Mouse (Mus musculus) embryonic facial prominence, embryonic 13.5 days (tissue): ENCODE results near the gene Plekhh2. TPM values are rescaled to one million over a fixed set of nuclear protein-coding genes. Genes with fewer than 3 reads are reported as not detected.

Source experiments
- ATAC-seq: fragments of 200-750 bp; cut with Nextera tagmentation; 2 replicates; pipeline ENCODE4 v1.8.0; 2017; ENCODE audit warnings: low read depth; ENCODE audit not compliant: insufficient number of reproducible peaks, insufficient read depth, low FRiP score, low TSS enrichment
- H3K27ac ChIP-seq: fragments of 300-500 bp; sonication (generic); 2 replicates; pipeline ENCODE4 v1.5.1; 2015; ENCODE audit warnings: moderate library complexity, mild to moderate bottlenecking, inconsistent platforms
- H3K27me3 ChIP-seq: fragments of 300-500 bp; sonication (generic); 2 replicates; pipeline ENCODE4 v1.6.1; 2015; ENCODE audit warnings: mild to moderate bottlenecking, inconsistent platforms
- H3K36me3 ChIP-seq: fragments of 300-500 bp; sonication (generic); 2 replicates; pipeline ENCODE4 v1.6.1; 2015; ENCODE audit warnings: mild to moderate bottlenecking, inconsistent platforms
- H3K4me1 ChIP-seq: fragments of 300-500 bp; sonication (generic); 2 replicates; pipeline ENCODE4 v1.6.1; 2015; ENCODE audit warnings: inconsistent platforms
- H3K4me2 ChIP-seq: fragments of 300-500 bp; sonication (generic); 2 replicates; pipeline ENCODE4 v1.6.1; 2015; ENCODE audit warnings: moderate library complexity, mild to moderate bottlenecking, inconsistent platforms
- H3K4me3 ChIP-seq: fragments of 300-500 bp; sonication (generic); 2 replicates; pipeline ENCODE4 v1.5.1; 2015; ENCODE audit warnings: mild to moderate bottlenecking, inconsistent platforms
- H3K9ac ChIP-seq: fragments of 300-500 bp; sonication (generic); 2 replicates; pipeline ENCODE4 v1.6.1; 2015; ENCODE audit warnings: mild to moderate bottlenecking, inconsistent platforms
- H3K9me3 ChIP-seq: fragments of 300-500 bp; sonication (generic); 2 replicates; pipeline ENCODE4 v1.6.1; 2016; ENCODE audit warnings: inconsistent platforms
- WGBS: fragments of 180-500 bp; shearing (Covaris S2); methylation state at CpG from one replicate; pipeline ENCODE4 v1.1.7; 2015; ENCODE audit warnings: mixed read lengths; 5-methylcytosine and 5-hydroxymethylcytosine counted together
- polyA plus RNA-seq: library from polyadenylated mRNA; unstranded; fragments of >200 nt; fragmentation: Nextera tagmentation; extraction: Ambion mirVana; gene quantifications from 2 replicates; pipeline ENCODE4 v1.2.1, GENCODE M21; 2015

Plekhh2 gene
- polyA plus RNA-seq, 1 experiment from 2014 or later = 9.2 TPM

DNA sequence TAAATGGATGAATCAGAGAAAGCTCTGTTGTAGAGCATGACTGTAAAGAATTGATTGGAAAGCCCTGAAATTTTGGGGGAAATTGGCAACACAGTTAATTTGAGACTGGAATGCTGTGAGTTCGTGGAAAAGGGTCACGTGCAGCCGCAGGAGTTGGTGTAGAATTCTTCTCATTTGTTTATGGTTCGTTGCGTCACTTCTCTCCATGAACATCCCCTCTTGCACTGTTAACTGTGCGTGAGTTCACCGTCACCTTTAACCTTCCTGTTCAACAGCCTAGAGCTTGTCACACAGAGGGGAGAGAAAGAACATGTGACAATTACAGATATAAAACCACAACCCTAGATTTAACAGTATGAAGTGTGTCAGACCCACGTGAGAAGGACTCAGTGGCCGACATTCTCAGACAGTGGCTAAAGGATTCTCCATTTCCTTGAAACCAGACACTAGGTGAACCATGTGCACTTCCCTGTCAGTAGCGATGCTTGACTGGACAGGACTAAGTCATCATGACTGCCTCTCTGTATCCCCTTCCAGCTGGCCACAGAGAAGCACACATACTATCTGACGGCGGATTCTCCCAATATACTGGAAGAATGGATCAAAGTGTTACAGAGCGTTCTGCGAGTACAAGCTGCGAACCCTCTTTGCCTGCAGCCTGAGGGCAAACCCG lies 65.1 kb downstream of the Plekhh2 start:
- Histone ChIP-seq H3K36me3 (peaks cover 18% of the 10 kb centered on the region), H3K27me3 (no peaks in the 10 kb centered on the region), H3K4me3 (no peak overlapping the region), H3K27ac (no peak overlapping the region), H3K4me1 (peaks cover 21% of the 10 kb centered on the region), H3K4me2 (no peak overlapping the region), H3K9ac (no peak overlapping the region), H3K9me3 (no peaks in the 10 kb centered on the region)
- WGBS = 49% methylated on average over 16 of the region's 16 CpGs
- ATAC-seq = no peak

DNA sequence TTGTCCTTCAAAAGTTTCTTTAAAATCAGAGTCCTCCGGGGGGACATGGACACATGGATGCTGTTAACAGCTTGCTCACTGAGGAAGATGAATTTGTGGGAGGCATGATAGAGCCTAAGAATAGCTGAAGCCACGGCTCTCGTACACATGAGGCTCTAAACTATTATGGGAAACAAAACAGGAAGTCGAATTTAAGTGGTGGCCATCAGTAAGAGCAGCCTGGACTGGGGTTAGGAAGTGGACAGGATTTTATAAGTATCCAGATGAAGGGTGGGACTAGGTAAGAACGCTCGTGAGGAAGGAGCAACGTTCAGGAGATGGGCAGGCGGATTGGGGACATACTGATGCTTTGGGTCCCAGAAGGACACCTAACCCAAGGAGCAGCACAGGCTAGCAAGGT lies 67.6 kb downstream of the Plekhh2 start:
- Histone ChIP-seq H3K36me3 (peaks cover 22% of the 10 kb centered on the region), H3K4me1 (peaks cover 36% of the 10 kb centered on the region), H3K9me3 (no peaks in the 10 kb centered on the region), H3K4me2 (no peak overlapping the region), H3K27ac (no peak overlapping the region), H3K4me3 (no peak overlapping the region), H3K9ac (no peak overlapping the region), H3K27me3 (no peaks in the 10 kb centered on the region)
- no peak for ATAC-seq
- 72% methylated on average over 8 of the region's 8 CpGs for WGBS

DNA sequence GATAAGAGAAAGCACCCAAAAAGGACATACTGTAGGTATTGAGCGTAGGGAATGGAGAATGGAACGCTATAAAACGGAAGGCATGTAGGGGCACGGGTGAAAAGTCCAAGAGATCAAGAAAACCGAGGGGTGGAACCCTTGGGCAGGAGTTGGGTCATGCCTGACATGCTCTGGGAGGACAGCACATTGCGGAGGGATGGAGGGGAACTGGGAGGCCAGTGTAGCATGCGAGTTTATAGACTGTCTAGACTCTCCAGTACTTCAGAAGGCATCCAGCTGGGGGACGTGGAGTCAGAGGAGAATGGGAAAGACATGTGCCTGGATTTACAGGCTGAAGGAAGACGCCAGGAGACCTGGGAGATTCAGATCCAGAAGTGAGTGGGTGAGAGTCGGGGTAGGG lies 68.1 kb downstream of the Plekhh2 start:
- no peak overlapping the region for H3K27ac ChIP-seq
- no peak for ATAC-seq

DNA sequence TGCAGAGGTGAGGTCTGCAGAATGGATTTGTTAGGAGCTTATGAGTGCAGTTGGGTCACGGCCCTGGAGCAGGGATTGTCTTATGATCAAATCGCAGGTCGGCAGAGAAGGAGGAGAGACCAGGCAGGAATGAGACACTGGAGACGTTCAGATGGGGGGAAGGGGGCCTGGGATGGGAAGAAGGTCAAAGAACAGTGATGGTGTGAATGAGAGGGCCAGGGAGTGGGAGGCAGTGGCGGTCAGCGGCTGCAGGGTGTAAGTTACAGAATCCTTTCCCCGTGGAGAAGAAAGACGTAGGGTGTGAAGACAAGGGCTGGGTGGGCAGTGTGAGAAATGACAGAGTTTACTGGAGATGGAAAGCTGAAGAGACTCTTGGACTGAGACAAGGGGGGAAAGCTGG lies 69.1 kb downstream of the Plekhh2 start:
- Histone ChIP-seq H3K4me3 (no peak overlapping the region), H3K27ac (peak overlapping the region; percentile 0; the same call in 1 of the 2 replicates), H3K4me2 (no peak overlapping the region), H3K4me1 (peaks cover 49% of the 10 kb centered on the region), H3K36me3 (peaks cover 17% of the 10 kb centered on the region), H3K9ac (no peak overlapping the region), H3K27me3 (no peaks in the 10 kb centered on the region), H3K9me3 (no peaks in the 10 kb centered on the region)
- no peak for ATAC-seq
- WGBS = 46% methylated on average over 8 of the region's 8 CpGs

More for the DNA sequence above, 68.1 kb downstream of the Plekhh2 start:
- no peaks in the 10 kb centered on the region for H3K9me3 ChIP-seq
- H3K36me3 ChIP-seq = peaks cover 24% of the 10 kb centered on the region
- no peak overlapping the region for H3K9ac ChIP-seq
- 90% methylated on average over 10 of the region's 10 CpGs for WGBS
- no peaks in the 10 kb centered on the region for H3K27me3 ChIP-seq
- no peak overlapping the region for H3K4me2 ChIP-seq
- peaks cover 39% of the 10 kb centered on the region for H3K4me1 ChIP-seq
- H3K4me3 ChIP-seq = no peak overlapping the region

DNA sequence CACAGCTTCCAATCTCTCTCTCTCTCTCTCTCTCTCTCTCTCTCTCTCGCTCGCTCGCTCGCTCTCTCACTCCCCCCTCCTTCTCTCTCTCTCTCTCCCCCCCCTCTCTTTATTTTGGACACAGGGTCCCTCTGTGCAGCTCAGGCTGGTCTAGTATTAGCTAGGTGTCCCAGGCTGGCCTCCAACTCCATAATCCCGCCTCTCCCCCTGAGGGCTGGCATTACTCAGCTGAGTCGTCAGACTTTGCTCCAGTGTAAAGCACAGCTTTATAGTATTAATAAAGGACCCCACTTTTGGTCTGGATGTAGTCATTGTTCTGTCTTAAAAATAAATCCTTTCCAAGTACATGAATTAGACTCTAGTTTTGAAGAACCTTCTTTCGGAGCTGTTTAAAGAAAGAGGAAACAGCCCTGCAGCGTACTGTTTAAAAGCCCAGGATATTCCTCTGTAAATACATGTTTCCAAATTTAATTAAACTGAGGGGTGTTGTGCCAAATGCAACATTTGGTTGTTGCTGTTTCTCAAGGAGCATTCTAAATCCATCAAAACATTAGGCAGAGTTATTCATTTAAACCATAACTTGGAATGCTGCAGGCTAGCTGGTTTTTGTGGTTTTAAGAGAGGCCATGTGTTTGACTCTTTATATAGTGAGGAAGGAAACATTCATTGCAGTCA lies 70.2 kb downstream of the Plekhh2 start:
- Histone ChIP-seq H3K27me3 (no peaks in the 10 kb centered on the region), H3K4me3 (no peak overlapping the region), H3K27ac (peak overlapping the region; percentile 78), H3K4me2 (no peak overlapping the region), H3K36me3 (peaks cover 21% of the 10 kb centered on the region), H3K4me1 (peaks cover 49% of the 10 kb centered on the region), H3K9ac (no peak overlapping the region), H3K9me3 (no peaks in the 10 kb centered on the region)
- peak; percentile 69 for ATAC-seq
- 43% methylated on average over 8 of the region's 8 CpGs for WGBS

DNA sequence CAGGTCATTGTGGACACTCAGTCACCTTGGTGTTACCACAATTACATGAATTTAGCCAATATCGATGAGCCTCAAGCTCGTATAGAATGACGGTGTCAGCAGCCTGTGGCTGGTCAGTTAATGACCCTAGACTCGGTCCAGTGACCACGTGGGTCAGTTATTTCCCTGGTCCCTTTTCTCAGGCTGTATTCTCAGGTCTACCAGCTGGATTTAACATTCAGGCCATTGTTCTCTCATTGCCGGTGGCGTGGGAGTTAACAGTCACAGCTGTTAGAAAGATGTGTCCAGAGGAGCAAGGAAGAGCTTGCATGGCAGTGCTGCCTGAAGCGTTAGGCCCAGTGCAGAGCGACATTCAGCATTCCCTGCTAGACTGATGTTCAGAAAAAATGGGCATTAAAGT lies 72.4 kb downstream of the Plekhh2 start:
- H3K9me3 ChIP-seq = no peaks in the 10 kb centered on the region
- H3K4me1 ChIP-seq = peaks cover 49% of the 10 kb centered on the region
- H3K4me2 ChIP-seq = no peak overlapping the region
- no peak overlapping the region for H3K4me3 ChIP-seq
- no peak for ATAC-seq
- H3K9ac ChIP-seq = no peak overlapping the region
- WGBS = 57% methylated on average over 9 of the region's 9 CpGs
- no peaks in the 10 kb centered on the region for H3K27me3 ChIP-seq
- H3K36me3 ChIP-seq = peaks cover 19% of the 10 kb centered on the region
- no peak overlapping the region; the same call in 1 of the 2 replicates for H3K27ac ChIP-seq

DNA sequence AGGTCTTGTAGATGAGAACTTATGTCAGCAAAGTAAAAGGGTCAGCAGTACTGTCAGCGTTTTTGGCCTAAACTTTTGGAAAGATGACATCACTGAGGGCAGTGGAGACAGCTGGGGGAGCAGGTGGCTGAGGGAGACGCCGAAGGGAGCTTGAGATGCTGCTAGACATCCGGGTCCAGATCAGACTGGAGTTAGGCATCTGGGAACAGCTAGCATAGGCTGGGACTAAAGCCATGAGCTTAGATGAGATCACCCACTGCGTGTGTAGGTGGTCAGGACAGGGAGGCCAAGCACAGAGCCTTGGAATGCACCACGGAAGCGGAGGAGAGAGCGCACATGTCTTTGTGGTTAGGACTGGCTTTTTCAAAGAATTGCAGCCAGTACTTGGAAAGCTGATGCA lies 73.4 kb downstream of the Plekhh2 start:
- Histone ChIP-seq H3K27me3 (no peaks in the 10 kb centered on the region), H3K9me3 (no peaks in the 10 kb centered on the region), H3K27ac (peak overlapping the region; percentile 51; the same call in 1 of the 2 replicates), H3K9ac (no peak overlapping the region), H3K4me2 (no peak overlapping the region), H3K4me1 (peaks cover 41% of the 10 kb centered on the region), H3K4me3 (no peak overlapping the region), H3K36me3 (peaks cover 29% of the 10 kb centered on the region)
- no peak for ATAC-seq
- 58% methylated on average over 8 of the region's 8 CpGs for WGBS

DNA sequence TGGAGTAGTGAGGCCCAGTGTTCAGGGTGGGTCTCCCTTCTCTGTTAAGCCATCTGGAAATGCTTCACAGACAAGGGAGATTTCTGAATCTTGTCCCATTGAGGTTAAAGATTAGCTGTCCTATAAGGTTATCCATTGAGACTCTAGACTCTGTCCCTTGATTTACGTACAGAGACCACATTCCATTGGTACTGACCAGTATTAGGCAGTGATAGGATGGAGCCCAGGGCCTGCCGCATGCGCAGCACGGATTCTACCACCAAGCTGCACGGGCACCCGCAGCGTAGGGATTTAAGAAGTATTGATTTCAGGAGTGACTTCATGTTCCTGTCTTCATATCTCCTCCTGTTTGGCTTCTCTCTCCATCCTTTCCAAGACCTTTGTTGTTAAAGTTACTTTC lies 78.4 kb downstream of the Plekhh2 start:
- no peak overlapping the region for H3K27ac ChIP-seq
- H3K9me3 ChIP-seq = no peaks in the 10 kb centered on the region
- H3K4me3 ChIP-seq = no peak overlapping the region
- no peak for ATAC-seq
- no peak overlapping the region for H3K9ac ChIP-seq
- no peak overlapping the region for H3K4me2 ChIP-seq
- WGBS = 93% methylated on average over 7 of the region's 7 CpGs
- no peaks in the 10 kb centered on the region for H3K27me3 ChIP-seq
- peaks cover 61% of the 10 kb centered on the region for H3K36me3 ChIP-seq
- H3K4me1 ChIP-seq = peaks cover 8% of the 10 kb centered on the region

DNA sequence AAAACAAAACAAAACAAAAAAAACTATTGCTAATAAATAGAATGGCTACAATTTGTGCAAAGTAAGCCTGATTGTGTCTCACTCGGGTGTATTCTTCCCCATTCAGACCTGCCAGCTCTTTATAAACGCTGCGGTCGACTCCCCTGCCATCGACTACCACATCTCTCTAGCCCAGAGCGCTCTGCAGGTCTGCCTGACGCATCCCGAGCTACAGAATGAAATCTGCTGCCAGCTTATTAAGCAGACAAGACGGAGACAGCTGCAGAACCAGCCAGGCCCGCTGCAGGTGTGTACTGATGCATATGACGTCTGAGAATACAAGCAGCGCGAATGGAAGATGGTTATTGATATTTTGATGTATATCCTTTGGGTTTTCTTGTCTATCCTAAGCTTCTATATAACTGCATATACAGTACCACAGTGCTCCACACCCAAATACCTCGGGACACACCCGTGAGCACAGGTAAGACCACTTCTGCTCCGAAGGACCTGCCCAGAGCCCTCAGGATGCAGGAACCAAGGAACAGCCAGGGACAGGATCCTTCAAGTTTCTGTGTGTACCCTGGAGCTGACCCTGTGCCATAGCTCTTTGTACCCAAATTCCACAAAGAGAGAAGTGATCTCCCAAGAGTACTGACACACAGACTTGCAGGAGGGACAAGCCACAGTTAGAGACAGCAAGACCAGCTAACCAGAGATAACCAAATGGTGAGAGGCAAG lies 79.9 kb downstream of the Plekhh2 start:
- peaks cover 67% of the 10 kb centered on the region for H3K36me3 ChIP-seq
- H3K9ac ChIP-seq = no peak overlapping the region
- H3K4me2 ChIP-seq = no peak overlapping the region
- H3K27ac ChIP-seq = no peak overlapping the region
- no peaks in the 10 kb centered on the region for H3K27me3 ChIP-seq
- no peaks in the 10 kb centered on the region for H3K9me3 ChIP-seq
- no peak for ATAC-seq
- WGBS = 91% methylated on average over 16 of the region's 16 CpGs
- peaks cover 9% of the 10 kb centered on the region for H3K4me1 ChIP-seq
- H3K4me3 ChIP-seq = no peak overlapping the region

DNA sequence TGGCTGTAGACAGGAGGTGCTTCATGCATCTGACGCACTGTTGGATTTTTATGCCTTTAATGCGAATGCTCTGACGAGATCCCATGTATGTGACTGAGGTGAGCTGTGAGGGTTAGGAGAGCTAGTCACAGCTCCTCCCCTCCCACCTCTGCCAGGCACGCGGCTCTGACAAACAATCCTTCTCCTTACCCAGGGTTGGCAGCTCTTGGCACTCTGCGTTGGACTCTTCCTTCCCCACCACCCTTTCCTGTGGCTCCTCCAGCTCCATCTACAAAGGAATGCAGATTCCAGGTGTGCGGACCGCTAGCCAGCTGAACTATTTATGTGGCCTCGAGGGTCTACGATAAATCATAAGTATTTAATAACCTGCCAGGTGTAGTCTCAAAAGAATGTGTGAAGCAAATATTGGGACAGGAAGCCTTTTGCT lies 84.3 kb downstream of the Plekhh2 start:
- H3K9ac ChIP-seq = no peak overlapping the region
- H3K9me3 ChIP-seq = no peaks in the 10 kb centered on the region
- H3K4me2 ChIP-seq = peak overlapping the region; percentile 27; the same call in 1 of the 2 replicates
- ATAC-seq = no peak
- peaks cover 28% of the 10 kb centered on the region for H3K4me1 ChIP-seq
- 49% methylated on average over 10 of the region's 10 CpGs for WGBS
- H3K36me3 ChIP-seq = peaks cover 49% of the 10 kb centered on the region
- H3K27ac ChIP-seq = peak overlapping the region; percentile 55
- H3K27me3 ChIP-seq = no peaks in the 10 kb centered on the region
- no peak overlapping the region for H3K4me3 ChIP-seq

DNA sequence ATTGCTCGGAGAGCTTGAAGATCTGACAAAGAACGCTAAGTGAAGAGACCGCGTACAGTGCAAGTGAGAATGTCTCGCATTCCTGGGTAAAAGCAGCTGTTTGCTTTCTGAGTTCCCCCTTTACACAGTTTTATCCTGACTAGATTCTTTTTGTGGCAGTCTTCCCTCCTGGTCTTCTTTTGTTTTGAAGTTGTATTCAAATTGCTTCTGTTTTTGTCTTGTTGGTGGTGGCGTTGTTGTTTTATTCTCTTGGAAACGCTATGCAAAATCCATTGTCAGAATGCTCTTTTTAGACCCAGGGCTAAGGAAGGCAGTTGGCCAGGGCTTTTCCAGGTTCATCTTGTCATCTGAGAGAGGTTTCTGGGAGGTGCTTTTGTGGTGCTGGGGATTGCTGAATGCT lies 84.8 kb downstream of the Plekhh2 start:
- Histone ChIP-seq H3K4me1 (peaks cover 28% of the 10 kb centered on the region), H3K9me3 (no peaks in the 10 kb centered on the region), H3K36me3 (peaks cover 46% of the 10 kb centered on the region), H3K4me3 (no peak overlapping the region), H3K27me3 (no peaks in the 10 kb centered on the region), H3K9ac (no peak overlapping the region), H3K27ac (peak overlapping the region; percentile 55), H3K4me2 (peak overlapping the region; percentile 27; the same call in 1 of the 2 replicates)
- WGBS = 52% methylated on average over 7 of the region's 7 CpGs
- no peak for ATAC-seq
